Mouse (Mus musculus) gastrocnemius, postnatal 36 days (tissue): ENCODE results near the gene Cabp2. TPM values are rescaled to one million over a fixed set of nuclear protein-coding genes. Genes with fewer than 3 reads are reported as not detected.

ENCODE experiments used
- DNase-seq, 2 experiments: peaks; one replicate each; pipeline ENCODE4 v3.0.0; 2022
- intact Hi-C: fragments of 180-260 bp; cut with DNase I; formaldehyde crosslinking; loops from one replicate; pipeline ENCODE4 v1.15.1; 2025
- total RNA-seq, 2 experiments: library from RNA; stranded (reverse); gene quantifications; 2 replicates each; pipeline ENCODE4 v1.2.3; 2021

Gene Cabp2
- total RNA-seq, 2 experiments from 2014 or later = not detected

DNA sequence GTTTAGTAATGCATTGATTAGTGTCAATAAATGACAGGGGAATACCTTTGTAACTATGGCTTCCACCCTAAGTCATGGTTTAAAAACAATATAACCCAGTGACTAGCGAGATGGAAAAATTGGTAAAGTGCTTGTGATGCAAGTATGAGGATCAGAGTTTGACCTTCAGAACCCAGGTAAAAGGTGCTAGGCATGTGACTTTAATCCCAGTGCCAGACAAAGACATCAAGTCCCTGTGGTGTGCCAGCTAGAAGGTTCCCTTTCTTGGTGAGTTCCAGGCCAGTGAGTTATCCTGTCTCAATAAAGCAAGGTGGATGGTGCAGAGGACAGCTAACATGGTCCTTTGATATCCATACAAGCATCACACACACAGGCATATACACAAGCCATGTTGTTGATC, 5.8 kb upstream of the Cabp2 start:
- intact Hi-C loops = no loop called here
- DNase-seq = no peak

DNA sequence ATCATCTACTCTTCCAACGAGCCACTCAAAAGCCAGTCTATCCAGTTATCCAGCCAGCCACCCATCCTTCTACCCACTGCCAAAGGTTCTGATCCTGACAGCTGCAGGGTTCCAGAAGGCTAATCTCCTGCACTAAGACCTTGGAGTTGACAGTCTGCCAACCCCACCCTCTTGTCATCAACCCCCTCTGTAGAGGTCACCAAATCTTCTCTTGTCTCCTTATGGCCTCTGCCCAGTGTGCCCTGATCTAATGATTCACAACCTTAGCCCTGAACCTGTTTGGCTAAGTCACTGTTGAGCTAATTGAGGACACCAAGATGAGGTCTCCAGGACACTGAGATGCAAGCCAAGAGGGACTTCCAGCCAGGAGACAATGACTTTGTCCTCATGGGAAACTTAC, 1.8 kb upstream of the Cabp2 start:
- intact Hi-C loops = loop anchor here (2.0 kb wide), 1 partner anchor 51 kb away; no protein-coding TSS in a partner anchor
- no peak for DNase-seq

DNA sequence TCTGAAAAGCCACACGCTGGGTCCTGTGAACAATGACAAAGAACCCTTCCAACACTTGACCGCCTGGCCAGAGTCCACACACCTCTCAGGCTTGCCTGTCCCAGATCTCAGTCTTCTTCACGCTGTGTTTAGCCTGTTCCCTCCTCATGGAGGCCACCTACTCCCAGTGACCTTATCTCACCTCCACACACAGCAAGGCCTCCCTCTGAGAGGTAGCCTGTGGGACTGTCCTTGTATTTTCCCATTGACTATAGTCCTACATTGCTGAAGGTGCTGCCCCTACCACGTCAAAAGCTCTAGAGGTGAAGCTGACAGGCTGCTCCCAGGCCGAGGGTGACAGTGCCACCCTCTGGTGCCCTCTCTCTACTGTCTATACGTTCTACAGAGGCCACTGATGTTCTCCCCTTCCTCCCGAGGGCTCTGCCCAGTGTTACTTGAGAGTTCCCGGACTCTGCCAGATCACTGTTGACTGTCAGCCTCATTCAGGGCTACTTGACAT, 818 bp upstream of the Cabp2 start:
- intact Hi-C loops = no loop called here
- no peak for DNase-seq

DNA sequence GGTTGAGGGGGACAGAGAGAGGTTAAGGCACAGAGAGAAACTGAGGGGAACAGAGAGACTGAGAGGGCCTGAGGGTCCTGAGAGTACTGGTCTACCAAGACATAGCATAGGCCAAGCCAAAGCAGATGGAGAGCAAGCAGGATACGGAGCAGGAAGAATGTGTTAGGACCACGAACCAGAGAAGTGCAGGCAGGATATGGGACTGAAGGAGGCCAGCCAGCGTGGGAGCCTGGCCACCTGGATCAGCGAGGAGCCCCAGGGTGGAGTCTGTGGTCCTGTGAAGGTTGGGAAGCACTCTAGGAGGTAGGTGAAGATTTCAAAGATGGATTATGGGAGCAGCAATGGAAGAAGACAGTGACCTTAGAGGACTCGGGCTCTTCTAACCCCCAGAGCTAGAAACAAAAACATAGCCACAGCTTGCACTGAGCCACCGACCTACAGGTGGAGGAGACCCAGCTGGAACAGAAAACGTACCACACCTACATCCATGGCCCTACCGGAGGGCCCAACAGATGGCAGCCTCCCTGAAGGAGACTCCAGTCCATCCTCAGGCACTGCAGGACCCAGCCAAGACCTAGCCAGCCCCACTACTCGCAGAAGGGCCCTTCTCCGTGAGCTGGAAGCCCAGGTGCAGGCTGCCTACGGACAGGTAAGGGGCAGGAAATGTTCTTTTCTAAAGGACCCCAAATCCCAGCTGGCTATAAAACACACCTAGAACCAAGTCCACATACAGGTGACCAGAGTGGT, 1.0 kb downstream of the Cabp2 start:
- intact Hi-C loops = no loop called here
- no peak for DNase-seq

DNA sequence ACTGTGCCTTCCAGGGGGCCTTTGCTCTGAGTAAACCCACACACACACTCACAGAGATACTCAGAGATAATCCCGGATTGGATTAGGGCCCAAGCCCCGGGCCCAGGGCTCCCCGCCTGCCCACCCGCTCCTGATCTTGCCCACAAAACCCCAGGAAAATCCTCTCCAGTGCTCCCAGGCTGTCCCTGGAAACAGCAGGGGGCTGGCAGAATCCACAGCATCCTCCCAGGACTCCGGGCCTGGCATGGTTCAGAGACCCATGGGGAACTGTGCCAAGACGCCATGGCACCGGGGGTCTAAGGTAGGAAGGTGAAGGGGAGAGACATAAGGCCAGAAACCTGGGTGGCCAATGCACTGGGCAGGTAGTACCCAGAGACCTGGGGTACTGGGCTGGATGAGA, 1.9 kb downstream of the Cabp2 start:
- intact Hi-C loops = no loop called here
- DNase-seq = no peak

DNA sequence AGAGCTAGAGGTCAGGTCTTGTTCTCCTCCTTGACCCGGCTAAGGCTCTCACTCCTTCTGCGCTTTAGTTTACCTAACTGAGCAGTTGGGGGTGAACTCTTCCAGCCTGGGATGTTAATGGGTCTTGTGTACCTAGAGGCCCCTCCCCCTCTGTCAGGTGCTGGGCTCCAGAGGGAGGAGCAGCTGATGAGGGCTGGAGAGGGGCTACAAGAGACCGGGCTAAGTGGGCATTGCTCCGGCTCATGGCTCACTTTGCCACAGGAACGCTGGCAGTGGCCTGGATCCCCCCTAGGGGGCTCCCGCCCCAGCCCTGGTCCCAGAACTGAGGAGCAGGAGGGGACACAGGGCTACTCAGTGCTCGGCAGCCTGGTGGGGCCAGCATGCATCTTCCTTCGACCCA, 2.4 kb downstream of the Cabp2 start:
- DNase-seq = no peak

DNA sequence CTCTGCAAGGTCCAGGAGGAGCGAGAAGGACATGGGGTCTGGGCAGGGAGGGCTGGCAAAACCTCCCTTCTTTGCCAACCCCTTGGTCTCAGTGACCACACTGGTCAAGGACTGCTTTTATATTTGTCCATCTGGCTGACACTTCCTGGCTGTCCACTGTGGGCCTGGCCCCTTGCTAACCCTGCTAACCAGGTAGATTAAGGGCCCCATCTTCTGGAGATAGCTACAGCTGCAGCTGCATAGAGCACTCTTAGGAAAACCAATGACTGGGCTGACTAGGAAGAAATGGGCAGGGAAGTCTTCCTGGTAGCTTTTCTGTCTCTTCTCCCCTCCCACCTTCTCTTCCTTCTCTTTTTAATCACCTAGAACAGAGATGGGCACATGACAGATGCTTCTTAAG, 3.6 kb downstream of the Cabp2 start:
- intact Hi-C loops = no loop called here
- DNase-seq = no peak

More for the DNA sequence above, 2.4 kb downstream of the Cabp2 start:
- intact Hi-C loops = no loop called here

DNA sequence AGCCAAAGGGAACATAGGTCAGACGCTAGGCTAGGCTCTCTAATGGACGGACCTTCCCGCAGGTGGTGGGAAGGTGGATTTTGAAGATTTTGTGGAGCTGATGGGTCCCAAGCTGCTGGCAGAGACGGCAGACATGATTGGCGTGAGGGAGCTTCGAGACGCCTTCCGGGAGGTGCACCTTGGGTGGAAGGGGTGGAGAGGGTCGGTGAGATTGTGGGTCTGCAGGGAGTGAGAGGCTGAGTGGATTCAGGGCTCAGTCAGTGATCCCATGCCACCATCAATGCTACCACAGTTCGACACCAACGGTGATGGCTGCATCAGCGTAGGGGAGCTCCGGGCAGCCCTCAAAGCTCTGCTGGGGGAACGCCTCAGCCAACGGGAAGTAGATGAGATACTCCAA, 4.8 kb downstream of the Cabp2 start:
- intact Hi-C loops = no loop called here
- no peak for DNase-seq

DNA sequence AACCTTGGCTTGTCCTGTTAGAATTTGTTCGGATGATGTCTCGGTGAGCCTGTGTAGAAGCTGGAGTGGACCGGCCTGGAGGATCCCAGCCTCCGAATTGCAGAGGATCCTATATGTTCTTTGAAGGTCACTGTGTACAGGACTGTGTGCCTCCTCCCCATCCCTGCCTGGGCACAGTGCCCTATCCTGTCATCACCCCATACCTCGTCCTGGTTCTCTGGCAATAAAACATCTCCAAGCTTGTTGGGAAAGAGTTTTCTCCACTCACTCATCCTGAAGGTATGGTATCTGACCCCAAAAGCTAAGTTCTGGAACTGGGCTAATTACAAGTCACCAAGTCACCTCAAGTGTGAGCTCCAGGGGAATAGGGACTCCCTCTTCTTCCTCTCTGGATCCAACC, 5.7 kb downstream of the Cabp2 start:
- intact Hi-C loops = no loop called here
- no peak for DNase-seq

DNA sequence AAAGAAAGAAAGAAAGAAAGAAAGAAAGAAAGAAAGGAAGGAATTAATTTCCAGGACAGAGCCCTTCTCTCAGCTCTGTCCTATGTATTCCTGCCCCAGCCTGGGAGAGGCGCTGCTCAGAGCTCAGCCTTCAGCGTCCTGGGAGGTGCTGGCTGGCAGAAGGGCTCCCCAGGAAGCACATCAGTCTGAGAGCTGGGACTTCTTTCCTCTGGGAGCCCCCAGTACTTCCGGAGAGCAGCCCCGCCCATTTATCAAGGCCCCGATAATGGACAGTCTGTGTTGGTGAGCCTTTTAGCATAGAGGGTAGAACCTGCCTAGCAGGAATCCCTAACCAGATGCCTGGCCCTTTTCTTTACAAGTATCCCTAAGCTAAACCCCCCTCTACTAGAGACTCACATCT, 6.8 kb downstream of the Cabp2 start:
- intact Hi-C loops = no loop called here
- no peak for DNase-seq

DNA sequence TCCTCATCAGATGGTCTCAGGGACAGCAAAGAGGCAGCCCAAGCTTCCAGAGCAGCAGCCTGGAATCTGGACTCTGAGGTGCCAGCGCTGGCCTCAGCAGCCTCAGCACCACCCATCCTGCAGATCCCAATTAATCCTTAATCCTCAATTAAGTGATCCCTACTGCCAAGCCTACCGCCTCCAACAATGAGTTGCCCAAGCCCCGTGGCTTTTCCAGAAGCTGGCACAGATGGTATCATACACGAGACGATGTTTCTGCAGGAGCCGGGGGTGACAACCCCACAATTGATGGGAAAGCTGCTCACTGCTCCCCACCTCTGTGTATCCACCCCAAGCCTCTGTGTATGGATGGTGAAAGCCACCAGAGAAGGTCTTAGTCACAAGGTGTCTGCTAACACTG, 7.8 kb downstream of the Cabp2 start:
- intact Hi-C loops = no loop called here
- no peak for DNase-seq

DNA sequence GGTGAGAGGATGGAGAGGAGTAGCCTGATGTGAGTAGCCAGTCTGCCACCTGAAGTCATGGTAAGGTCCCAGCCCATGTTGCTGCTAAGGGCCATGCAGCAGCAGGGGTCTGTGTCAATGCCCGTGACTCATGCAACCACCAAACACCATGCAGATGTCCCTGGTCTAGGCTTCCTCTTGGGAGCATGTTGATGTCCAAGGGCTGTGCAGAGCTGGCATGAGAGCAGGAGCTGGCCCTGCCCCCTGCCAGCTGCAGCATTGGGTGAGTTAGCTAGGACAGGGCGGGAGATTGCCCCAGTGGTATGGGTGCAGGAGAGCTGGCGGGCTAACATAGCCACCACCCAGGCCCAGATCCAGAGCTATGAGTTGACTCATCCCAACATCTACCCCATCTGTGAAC, 9.1 kb downstream of the Cabp2 start:
- intact Hi-C loops = no loop called here
- DNase-seq = no peak

DNA sequence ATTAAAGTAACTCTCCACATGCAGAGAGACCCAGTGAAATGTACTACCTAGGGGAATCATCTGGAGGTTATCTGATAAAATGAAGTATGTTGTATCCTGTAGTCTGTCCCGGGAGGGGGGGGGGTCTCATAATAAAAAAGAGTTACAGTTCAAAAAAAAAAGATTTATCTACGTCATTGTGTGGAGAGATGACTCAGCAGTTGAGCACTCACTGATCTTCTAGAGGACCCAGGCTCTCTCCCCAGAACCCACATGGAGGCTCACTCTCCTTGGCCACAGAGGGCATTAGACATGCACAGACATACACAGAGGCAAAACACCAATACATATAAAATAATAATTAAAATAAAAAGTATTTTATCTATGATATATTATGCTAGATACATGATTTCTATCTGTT, 10.0 kb downstream of the Cabp2 start:
- intact Hi-C loops = no loop called here
- DNase-seq = no peak

DNA sequence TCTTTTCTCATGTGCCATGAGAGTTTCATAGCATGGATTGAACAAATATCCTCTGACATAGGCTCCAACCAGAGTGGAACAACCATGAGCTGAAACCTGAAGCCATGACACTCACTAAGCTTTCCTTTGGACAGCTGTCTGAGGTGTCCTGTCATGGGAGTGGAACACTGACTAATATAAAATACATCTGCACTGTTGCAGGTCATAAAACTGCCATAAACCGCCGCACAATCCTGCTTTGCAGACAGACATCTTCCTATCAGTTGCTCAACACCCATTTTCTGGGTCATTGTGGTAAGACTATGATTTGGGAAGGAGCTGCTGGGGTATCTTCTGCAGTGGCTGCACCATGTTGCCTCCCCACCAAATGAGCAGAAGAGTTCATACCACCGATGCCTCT, 11.4 kb downstream of the Cabp2 start:
- intact Hi-C loops = no loop called here
- DNase-seq = no peak

DNA sequence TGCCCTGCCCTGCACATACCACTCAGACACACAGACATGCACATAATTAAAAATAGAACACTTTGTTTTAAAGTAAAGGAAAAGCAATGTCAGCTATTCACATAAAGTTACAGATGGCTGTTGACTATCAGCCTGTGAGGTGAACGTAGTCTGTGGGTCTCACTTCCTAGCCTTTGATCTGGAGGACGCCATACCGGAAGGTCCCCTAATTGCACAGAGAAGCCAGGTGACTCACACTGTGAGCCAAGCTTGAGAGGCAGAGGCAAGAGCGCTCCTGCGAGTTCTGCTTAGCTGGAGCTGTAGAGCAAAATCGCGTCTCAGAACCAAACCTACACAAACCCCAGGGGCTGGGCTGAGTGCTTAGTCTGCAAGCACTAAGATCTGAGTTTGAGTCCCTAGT, 12.4 kb downstream of the Cabp2 start:
- DNase-seq = no peak
- intact Hi-C loops = no loop called here

DNA sequence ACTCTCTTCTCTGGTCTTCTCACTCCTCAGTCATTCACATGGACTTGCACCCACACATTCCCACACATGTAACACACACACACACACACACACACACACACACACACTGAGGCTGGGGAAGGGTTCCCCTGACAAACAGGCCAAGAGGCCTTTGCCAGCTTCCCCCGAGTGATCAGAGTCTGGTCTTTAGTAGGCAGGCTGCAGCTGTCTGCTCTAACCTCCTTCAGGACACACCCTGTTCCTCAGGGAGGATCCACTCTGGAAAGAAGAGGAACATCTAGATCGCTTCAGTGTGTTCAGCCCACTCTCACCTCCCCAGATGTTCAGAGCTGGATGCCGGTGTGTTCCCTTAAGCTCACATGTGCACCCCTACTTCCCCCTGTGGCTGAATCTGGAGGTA, 13.0 kb downstream of the Cabp2 start:
- DNase-seq = no peak
- intact Hi-C loops = no loop called here

DNA sequence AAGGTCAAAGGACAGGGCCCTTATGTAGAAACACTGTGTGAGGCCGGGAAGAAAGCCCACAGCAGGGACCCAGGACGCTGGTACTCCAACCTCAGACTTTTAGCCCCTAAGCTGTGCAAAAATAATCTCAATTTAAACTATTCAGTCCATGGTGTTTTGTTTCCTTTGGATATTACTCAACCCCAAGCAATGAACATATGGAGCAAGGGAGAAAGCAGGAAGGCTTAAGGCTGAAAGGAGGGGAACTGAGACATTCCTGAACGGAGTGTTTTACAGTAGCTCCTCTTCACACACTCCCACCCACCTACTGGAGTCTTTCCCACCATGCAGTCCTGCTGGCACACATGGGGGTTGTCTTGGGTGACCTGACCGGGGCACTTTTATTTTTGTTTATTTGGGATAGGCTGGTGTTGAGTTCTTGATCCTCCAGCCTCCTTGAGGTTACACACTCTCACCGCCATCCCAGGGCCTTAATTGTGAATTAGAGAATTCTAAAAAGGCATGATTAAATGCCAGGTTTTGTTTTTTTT, 13.5 kb downstream of the Cabp2 start:
- DNase-seq = no peak
- intact Hi-C loops = loop anchor here (5.0 kb wide), 1 partner anchor 42 kb away; the partner anchor contains the start of gene Gpr152

DNA sequence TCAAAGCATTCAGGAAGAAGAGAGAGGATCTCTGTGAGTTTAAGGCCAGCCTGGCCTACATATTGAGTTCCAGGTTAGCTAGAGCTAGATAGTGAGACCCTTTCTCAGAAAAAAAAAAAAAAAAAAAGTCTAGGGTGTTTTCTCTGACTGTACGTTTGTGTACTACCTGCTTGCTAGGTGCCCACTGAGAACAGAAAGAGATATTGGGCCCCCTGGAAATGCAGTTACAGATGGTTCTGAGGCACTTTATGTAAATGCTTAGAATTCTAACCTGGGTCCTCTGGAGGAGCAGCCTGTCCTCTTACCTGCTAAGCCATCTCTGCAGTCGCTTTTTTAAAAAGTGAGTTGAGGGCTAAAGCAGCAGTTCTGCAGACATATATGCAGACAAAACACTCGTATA, 14.4 kb downstream of the Cabp2 start:
- DNase-seq = no peak
- intact Hi-C loops = loop anchor here (5.0 kb wide), 1 partner anchor 41 kb away; the partner anchor contains the start of gene Gpr152

DNA sequence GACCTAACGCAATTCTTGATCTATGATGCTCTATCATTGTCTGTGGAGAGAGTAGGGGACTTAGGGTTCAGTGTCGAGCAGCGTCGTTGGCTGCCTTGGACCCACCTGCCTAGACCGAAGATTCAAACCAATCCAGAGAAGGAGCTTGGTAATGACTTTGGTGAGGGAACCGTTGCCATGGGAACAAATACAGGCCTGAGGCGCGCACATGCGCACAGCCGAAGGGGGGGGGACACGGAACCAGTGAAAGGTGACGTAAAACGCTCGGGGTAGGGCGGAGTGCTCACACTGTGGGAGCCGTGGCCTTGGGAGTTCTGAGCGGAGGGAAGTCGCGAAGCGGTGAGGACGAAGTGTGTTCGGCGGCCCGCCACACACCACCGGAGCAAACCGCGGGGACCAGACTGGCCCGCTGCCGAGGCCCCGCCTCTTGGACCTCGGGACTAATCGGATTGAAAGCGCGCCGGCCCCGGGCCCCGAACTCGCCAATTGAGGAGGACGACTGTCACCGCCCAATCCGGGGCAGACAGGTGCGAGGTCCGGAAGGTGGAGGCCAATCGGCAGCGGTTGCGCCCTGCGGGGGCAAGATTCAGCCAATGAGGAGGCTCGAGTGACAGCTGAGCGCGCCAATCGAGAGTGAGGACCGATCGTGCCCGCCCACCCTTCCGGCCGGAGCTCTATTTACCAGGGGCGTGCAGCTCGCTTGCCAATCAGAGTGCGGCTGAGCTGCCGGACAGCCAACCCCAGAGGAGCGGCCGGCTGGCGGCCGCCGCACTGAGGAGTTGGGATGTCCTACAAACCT, 15.5 kb downstream of the Cabp2 start, which contains the start of gene Cdk2ap2:
Gene Cdk2ap2, plus strand, starts transcription at position 541 of the 799 bp plus-strand sequence.
- intact Hi-C loops = loop anchor here (5.0 kb wide), 1 partner anchor 40 kb away; the partner anchor contains the start of gene Gpr152
- DNase-seq = peak; percentile 98 to 100

DNA sequence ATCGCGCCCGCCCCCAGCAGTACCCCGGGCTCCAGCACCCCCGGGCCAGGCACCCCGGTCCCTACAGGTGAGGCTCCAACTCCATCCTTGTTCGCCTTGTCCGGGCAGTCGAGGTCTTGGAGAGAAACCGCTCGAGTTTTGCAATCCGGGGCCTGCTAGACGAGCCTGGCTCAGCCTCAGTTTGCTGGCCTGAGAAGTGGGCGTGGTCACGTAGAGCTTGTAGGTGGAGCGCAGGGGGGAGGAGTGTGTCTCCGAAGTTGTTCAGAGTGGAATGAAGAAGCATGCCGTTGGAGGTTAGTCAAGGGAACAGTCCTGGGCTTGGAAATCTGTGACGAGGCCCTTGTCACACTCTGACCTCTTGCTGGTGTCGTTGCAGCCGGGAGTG, 16.1 kb downstream of the Cabp2 start:
- peak in 1 of 2 experiments; percentile 72 for DNase-seq
- intact Hi-C loops = loop anchor here (5.0 kb wide), 1 partner anchor 40 kb away; the partner anchor contains the start of gene Gpr152

DNA sequence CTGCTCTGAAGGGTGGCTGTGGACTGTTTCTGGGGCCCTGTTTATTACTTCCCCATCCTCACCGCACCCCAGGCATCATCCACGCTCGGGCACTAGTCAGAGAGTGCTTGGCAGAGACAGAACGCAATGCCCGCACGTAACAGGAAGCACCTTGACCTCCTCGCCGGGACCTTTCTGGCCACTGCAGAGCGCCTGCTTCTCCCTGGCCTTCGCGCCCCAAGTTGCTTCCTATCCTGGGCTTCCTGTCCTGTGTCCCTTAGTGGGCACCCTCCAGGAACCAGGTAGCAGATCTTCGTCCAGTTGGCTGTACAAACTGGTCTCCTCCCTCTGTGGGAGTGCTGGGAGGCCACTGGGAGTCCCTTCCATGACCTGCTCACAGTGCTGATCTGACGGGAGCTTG, 17.0 kb downstream of the Cabp2 start:
- DNase-seq = no peak
- intact Hi-C loops = loop anchor here (2.0 to 5.0 kb wide), 2 partner anchors 39 to 130 kb away; partner anchors contain the start of gene Gpr152
